Mouse (Mus musculus) adrenal gland, adult 2 months (tissue): ENCODE data around the gene Mlf2. TPM values are rescaled to one million over a fixed set of nuclear protein-coding genes. Genes with fewer than 3 reads are reported as not detected.
A peak's percentile ranks its signal among the peaks of the same experiment; 100 is the strongest.

ENCODE experiments used
- DNase-seq: peaks from one replicate; pipeline ENCODE4 v3.0.0; 2021
- polyA plus RNA-seq: library from polyadenylated mRNA; depleted of rRNA; stranded (reverse); fragments of >200 nt; gene quantifications from 2 replicates; pipeline ENCODE4 v1.2.3, GENCODE M21; 2012
- total RNA-seq, 2 experiments: library from RNA; stranded (reverse); gene quantifications; 2 replicates each; pipeline ENCODE4 v1.2.3; 2021

The Mlf2 gene
- total and polyA plus RNA-seq, 3 experiments, result 269 to 451 (median 320) TPM

DNA sequence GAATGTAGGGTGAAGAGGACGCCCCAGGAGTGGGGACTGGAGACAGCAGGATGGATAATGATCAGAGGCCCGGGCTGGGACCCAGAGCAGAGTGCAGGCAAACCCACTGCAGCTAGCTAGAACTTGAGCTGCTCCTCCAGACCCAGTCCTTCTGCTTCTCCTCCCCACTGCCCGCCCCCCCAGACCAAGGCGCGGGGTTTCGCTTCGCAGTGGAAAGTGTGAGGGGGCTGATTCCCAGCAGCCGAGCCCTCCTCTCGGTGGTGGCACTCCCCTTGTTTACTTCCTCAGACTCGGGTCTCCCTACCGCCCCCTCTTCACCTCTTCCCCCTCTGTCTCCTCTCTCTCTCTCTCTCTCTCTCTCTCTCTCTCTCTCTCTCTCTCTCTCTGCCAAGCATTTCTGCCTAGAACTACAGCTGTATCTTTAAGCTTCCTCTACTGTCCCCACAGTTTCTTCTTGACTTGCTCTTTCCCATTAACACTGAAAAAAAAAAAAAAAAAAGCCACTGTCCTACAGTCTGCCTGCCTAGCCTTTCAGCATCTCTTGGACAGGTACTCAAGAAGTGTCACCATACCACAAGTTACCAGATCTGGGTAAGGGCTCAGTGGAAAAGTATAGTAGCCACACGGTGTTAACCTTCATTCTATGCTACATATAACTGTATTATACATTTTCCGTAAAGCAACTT, 19.5 kb upstream of the Mlf2 start, which contains the start of gene Lag3:
Gene Lag3 (minus strand): TSS at position 173 of the 686 bp plus-strand sequence.
- no peak for DNase-seq

GRCm38 (mm10) chr6:124913214-124913613, 18.0 kb upstream of the Mlf2 start:
- DNase-seq, result peak; percentile 33

- peak; percentile 42 for DNase-seq
These were observed 17.4 kb upstream of the Mlf2 start for GRCm38 (mm10) chr6:124913721-124914285.

DNA sequence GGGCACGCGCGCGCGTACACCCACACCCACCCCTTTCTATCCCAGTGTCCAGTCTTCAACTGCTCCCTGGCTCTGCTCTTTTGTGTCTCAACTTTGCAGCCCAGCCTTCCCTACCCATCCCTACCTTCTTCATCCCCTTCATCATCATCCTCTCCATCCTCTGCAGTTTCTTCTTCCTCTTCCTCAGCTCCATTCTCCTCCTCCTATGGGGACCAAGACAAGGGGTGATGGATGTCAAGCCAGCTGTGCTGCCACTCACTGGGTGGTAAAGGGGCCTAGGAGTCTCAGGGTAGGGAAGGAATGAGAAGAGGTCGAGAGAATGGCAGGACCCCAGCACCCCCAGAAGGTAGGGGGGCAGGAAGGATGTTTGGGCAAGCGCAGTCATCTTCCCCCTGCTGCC, 16.7 kb upstream of the Mlf2 start:
- DNase-seq, result no peak

DNA sequence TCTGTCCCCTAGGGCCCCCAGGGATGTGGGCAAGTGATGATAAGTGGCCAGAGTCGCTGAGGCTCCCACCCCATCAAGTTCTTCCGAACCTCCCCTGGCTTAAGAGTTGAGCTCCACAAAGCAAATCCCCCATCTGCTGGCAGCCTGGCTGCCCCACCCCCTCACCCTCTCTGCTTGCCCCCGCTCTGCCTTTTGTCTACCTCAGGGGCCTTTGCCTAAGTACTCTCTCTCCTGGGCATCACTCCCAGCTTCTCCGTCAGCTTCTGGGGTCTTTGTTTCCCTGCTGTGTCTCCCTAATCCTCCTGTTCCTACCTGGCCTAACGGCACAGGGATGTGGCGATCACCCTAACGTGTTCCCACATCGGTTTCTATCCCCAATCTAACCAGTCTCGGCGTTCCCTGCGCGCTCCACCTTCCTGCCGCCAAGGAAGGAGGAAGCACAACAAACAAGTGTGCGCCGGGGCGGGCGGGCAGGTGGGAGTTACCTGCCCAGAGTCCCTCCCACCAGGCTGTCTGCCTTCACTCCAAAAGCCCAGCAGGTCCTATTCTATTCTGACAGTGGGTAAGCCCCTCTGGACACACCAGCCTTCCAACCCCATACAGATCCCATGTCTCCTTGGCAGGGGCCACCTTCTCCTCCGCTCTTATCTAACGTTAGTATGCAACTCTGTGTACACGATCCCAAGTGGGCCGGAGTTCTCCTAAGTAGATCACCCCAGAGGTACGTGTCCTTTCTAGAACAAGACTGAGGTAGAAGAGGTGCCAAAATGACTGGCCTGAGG, 15.8 kb upstream of the Mlf2 start:
- DNase-seq, result peak; percentile 34

DNA sequence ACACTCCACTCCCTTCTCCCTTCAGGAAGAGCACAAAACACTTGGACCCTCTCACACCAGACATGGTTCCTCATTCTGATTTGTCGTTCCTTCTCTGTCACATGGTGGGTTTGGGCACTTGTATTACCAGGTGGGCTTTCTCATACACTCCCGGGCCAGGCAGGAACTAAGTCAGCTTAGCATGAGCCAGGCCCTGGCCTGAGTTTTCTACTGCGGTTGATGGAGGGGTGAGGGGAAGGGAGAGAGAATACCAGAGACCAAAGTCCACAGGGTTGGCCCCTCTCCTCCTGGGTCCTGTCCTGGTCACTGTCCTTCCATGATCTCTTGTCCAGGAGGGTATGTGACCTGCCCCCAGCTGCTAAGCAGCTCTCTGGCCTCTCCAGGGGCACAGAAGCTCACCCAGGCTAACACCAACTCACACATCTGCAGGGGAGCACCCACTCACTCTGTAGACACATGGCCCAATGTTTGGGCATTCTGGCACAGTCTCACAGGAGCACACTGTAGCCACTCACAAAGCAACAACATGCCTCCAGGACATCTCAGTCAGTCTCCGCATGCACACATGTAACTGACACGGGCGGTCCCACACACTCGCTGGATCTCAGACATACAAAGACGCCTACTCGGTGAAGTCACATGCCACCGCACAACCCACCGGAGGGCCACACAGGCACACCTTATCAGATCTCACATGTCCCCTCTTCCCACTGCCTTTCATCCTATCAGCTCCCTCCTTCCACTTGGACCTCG, 15.1 kb upstream of the Mlf2 start:
- DNase-seq, result peak; percentile 41

- peak; percentile 95 for DNase-seq
These were observed 14.3 kb upstream of the Mlf2 start for GRCm38 (mm10) chr6:124916695-124917517.

- DNase-seq, result peak; percentile 98
These were observed 13.5 kb upstream of the Mlf2 start for GRCm38 (mm10) chr6:124917518-124918330.

GRCm38 (mm10) chr6:124918331-124918690, 12.9 kb upstream of the Mlf2 start:
- no peak for DNase-seq

- no peak for DNase-seq
These were observed 12.1 kb upstream of the Mlf2 start for GRCm38 (mm10) chr6:124918890-124919627.

DNA sequence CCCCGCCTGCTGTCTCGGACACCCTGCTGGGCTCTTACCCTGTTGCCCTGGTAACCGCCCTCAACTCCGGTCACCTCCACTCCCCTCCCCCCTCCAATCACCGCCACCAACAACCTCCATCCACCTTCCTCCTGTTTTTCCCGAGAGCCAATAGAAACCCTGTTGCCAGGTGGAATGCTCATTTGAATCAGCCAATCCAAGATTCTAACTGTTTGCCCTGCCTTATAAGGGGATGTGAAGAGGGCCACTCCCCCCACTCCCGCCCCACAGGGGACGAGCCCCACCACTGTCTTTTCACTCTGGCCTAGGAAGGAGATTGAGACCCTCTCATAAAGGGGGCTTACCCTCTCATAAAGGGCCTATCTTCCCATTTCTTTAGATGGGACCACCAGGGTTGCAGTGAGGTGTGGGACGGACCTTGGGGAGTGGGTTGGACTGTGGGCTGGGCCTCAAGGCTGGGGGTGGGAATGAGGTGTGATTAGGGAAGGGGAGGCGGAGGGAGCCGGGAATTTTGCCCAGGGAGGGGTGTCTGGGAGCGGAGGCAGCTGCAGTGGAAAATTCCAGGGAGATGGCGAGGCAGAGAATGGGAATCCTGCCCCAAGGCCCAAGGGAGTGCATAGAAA, 11.4 kb upstream of the Mlf2 start, which contains the start of gene Ptms:
Gene Ptms (minus strand): TSS at position 409 of the 623 bp plus-strand sequence.
- DNase-seq, result peak; percentile 98

DNA sequence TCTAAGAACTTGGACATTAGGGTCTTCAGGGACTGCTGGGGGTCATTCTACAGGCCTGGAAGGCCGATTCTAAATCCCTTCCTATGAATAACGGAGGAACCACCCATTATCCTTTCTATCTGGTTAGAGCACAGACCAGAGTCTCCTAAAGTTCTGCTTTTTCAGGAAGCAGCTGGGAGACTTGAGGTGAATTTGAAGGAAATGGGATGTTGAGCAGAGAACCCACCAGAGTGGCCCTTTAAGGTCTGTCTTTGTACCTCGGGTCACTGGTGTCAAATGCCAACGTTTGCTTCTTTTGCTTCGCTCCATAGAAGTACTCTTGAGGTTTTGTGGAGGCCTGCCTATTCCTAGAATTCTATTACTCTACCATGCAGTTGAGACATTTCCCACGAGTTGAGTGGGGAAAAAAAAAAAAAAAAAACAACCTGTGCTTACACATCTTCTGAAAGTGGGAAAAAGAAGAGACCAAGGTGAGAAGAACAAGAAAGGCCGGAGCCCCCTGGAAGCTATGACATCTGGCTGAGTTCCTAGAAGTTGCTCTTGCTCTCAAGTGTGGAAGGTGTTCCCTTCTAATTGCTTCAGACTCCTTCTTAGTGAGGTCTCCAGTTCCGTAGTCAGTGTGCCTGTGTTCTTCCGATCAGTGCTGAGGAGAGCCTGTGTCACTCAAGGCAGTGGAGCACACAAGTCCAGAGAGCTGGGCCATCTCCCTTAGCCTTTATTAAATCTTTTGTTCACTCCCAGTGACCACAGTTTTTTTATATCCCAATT, 10.7 kb upstream of the Mlf2 start:
- DNase-seq, result no peak

- peak; percentile 8 for DNase-seq
These were observed 9.6 kb upstream of the Mlf2 start for GRCm38 (mm10) chr6:124921539-124921938.

DNA sequence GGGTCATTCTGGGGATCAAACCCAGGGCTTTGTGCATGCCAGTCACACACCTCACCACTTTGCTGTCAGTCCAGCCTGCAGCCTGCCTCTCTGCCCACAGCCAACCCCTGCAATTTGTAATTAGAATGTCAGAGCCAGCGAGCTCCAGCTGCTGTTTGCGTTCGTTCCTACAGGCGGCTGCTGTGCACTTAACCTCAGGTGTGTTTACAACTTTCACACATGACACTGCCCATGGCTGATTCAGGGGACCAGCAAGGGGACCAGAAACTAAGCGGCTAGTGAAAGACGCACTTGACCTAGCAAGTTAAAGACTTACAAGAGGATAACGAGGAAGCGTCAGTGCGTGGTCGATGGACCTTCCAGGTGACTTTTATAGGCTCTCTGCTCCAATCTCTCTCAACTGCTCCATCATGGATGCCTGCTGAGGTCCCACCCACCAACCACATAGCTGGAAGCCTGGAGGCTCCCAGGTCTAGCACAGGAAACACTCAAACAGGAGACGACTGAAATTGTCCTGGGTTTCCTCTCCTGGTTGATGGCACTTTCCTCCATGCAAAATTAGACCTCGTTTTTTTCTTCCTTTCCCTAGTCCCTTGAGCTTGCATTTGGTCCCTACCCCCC, 5.9 kb upstream of the Mlf2 start:
- peak; percentile 9 for DNase-seq

DNA sequence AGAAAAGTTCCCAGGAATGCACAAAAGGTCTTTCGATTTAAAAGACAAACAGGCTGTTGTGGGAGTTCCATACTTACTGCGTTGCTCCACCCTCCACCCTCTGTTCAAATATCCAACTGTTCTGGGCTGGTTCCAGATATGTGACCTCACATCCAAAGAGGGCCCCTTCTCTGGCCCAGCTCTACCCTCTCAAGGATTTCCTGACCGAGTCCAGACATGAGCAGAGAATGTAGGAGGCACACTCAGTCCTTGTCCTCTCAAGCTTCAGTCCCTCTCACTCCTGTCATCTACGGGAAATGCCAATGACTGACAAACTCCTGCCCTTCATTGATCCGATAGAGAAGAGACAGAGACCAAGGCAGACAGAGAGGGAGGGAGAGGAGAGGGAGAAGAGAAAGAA, 5.2 kb upstream of the Mlf2 start:
- peak; percentile 70 for DNase-seq

DNA sequence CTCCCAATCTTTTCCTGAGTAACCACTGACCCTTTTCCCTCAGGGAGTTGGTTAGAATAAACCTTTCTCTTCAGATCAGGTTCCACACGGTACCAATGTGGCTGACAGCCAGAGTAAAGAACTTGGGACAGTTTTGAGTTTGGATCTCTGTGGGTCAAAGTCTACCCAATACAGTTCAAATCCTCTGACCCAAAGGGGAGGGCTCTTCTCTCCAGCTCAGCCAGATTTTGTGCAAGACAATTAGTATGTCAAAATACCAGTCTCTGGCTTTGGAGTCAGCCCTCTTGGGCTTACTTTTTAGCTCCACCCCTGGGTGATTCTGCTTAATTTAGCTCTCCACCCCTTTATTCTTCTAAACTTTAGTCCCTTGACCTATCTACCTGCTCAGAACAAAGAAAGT, 955 bp upstream of the Mlf2 start:
- peak; percentile 58 for DNase-seq

- DNase-seq, result no peak
These were observed 533 bp downstream of the Mlf2 start for GRCm38 (mm10) chr6:124931525-124932313.
